Comparison of ENCODE assay signal across 25 mouse cellular contexts in the genomic region with DNA sequence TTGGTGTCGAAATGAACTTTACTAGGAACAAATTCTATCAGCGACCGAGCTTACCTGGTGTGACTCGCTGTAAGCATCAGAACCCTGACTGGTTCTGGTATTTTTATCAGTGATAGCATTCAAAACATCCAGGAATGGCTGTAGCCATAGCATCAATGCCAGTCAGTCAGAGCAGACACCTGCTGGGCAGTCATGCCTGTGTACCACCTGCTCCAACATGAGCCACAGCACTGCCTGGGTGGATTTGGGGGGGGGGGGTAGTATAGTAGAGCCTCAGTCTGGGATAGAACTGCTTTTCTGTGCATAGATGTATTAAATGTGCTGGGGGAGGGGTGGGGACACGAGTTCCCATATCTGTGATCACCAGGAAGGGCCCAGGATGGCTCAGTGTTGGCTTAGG.
"Had no signal": no experiment of that assay in that cellular context is flagged by ENCODE, and none has a peak within 500 bp of the region (broad histone marks: within the 10 kb centered on the region; RNA-seq: fewer than 3 reads in every experiment).

No protein-coding gene starts in this region.

- H3K4me1 ChIP-seq: heart, embryonic 13.5 days; heart, embryonic 15.5 days; hindbrain, embryonic 13.5 days; hindbrain, embryonic 15.5 days; kidney, embryonic 15.5 days; limb, embryonic 13.5 days; limb, embryonic 15.5 days; liver, embryonic 12.5 days had no signal

- DNase-seq: gastrocnemius, postnatal 14 days; gastrocnemius, postnatal 36 days; heart, adult 11 months; heart, adult 2 months; heart, postnatal 14 days; heart, postnatal 36 days; kidney, adult 11 months; kidney, adult 2 months; kidney, adult 9 months; kidney, postnatal 14 days; kidney, postnatal 36 days; layer of hippocampus, adult 9-11 months; layer of hippocampus, postnatal 36 days; left cerebral cortex, postnatal 4 days had no signal

- H3K27ac ChIP-seq: heart, adult 2 months; heart, embryonic 13.5 days; heart, embryonic 15.5 days; hindbrain, embryonic 13.5 days; hindbrain, embryonic 15.5 days; hindbrain, postnatal 0 days; kidney, embryonic 15.5 days; kidney, postnatal 0 days; limb, embryonic 13.5 days; limb, embryonic 15.5 days; liver, embryonic 12.5 days; liver, embryonic 14.5 days had no signal

- H3K27me3 ChIP-seq: heart, embryonic 13.5 days; heart, embryonic 15.5 days; hindbrain, embryonic 13.5 days; hindbrain, embryonic 15.5 days; kidney, embryonic 15.5 days; limb, embryonic 13.5 days; limb, embryonic 15.5 days; liver, embryonic 12.5 days had no signal

- H3K4me3 ChIP-seq: heart, adult 2 months; heart, embryonic 13.5 days; heart, embryonic 15.5 days; hindbrain, embryonic 13.5 days; hindbrain, embryonic 15.5 days; kidney, embryonic 15.5 days; limb, embryonic 13.5 days; limb, embryonic 15.5 days; liver, embryonic 12.5 days had no signal
